8 mouse cellular contexts compared by ENCODE assay signal in the genomic region with DNA sequence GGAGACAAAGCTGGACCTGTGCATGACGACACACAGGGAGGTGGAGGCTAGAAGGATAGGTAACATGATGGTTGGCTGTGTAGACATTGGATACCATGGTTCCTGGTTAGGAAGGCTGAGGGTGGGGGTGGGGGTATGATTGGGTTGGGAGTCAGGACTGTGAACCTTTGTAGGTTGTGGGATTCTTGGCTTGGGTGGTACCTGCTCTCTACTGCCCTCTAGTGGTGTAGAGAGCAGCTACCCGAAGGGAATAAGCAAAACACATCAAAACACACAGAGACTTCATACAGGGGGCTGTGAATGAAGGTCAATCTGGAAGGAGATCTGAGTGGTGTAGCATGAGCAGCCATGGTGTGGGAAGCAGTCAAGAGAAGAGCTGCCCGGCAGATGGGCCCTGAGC.
DNase-seq lines count a peak whose midpoint lies in the region; ATAC-seq and TF ChIP-seq lines count a peak whose summit lies in the region.

No protein-coding gene starts in this region.

- peak; percentile 49; the same call in 1 of the 2 replicates for ATAC-seq in megakaryocyte, adult 5-6 weeks (ENCODE audit: poor library complexity, severe bottlenecking)

- DNase-seq in kidney, adult 9 months: peak; percentile 36
- no peak for DNase-seq in kidney, adult 8-10 months
- DNase-seq in ES-E14 (ENCODE audit: low read depth, low spot score): peak; percentile 46
- peak; percentile 16 for DNase-seq in c-Kit-positive CD71-positive TER-119-negative erythroid progenitor cells, embryonic 14.5 days (ENCODE audit: low read depth)
- no peak for DNase-seq in urinary bladder, adult 2 months (ENCODE audit: low spot score)
- no peak for DNase-seq in urinary bladder, postnatal 14 days (ENCODE audit: low spot score)
- no peak for DNase-seq in spleen, postnatal 10 days (ENCODE audit: low spot score in 2 of 2)

- no peak overlapping the region for H3K4me3 ChIP-seq in ES-E14 (ENCODE audit: insufficient read depth in 1 of 2, low read depth in 1 of 2, low read length in 2 of 2, poor library complexity in 1 of 2, severe bottlenecking in 1 of 2)

- in situ Hi-C loops in ES-E14 (cut with MboI; ENCODE audit: low sequenced_read_pairs in 2 of 2, unreplicated experiment in 2 of 2): no loop called here

- H3K9me3 ChIP-seq in ES-E14 (ENCODE audit: control insufficient read depth, insufficient read depth, low read depth, low read length): no peaks in the 10 kb centered on the region

- H3K9ac ChIP-seq in ES-E14 (ENCODE audit: insufficient read depth, low read depth, low read length, poor library complexity, severe bottlenecking): no peak overlapping the region

- H3K36me3 ChIP-seq in ES-E14 (ENCODE audit: control insufficient read depth, insufficient read depth, low read length, poor library complexity, severe bottlenecking): no peaks in the 10 kb centered on the region

- no peak overlapping the region; the same call in 1 of the 2 replicates for H3K27ac ChIP-seq in ES-E14 (ENCODE audit: insufficient read depth, low read depth, low read length, poor library complexity, severe bottlenecking)

- peaks cover 0 to 5% of the 10 kb centered on the region in 2 experiments; a peak in 1 of 4 replicates for H3K4me1 ChIP-seq in ES-E14 (ENCODE audit: control insufficient read depth in 2 of 2, insufficient read depth in 2 of 2, low read length in 2 of 2, poor library complexity in 1 of 2)

TF ChIP-seq in ES-E14, 5 proteins besides CTCF, POLR2A, EP300 and RAD21:
- TF ChIP-seq HCFC1 (IDR thresholded peaks at IDR 0.05; ENCODE audit: borderline replicate concordance, insufficient read depth, low read length) (no peak), ZC3H11A (IDR thresholded peaks at IDR 0.05; ENCODE audit: borderline replicate concordance, low read depth, low read length) (0 out of 2 replicates have a peak, but pooled peaks have one; percentile 15), CHD2 (IDR thresholded peaks at IDR 0.05; ENCODE audit: low read depth, low read length) (no peak)

Comparison
In these comparisons a context has a peak if more than half of its experiments do, and no peak if none do; other contexts are left out.
1. DNase-seq: peak in kidney, adult 9 months (single experiment), ES-E14 (single experiment) and c-Kit-positive CD71-positive TER-119-negative erythroid progenitor cells, embryonic 14.5 days (single experiment); none in kidney, adult 8-10 months (0 of 2), urinary bladder, adult 2 months (single experiment), urinary bladder, postnatal 14 days (single experiment) and spleen, postnatal 10 days (0 of 2).